Mouse (Mus musculus): ENCODE measurements around the gene Itgav. TPM values are rescaled to one million over a fixed set of nuclear protein-coding genes. Genes with fewer than 3 reads are reported as not detected.

Itgav gene
- total RNA-seq, 4 experiments from 2014 or later = 39.5 to 53.4 (median 47.1) TPM

GRCm38 (mm10) chr2:83744276-83744952, 20.2 kb downstream of the Itgav start:
- DNase-seq (ENCODE audit: low spot score in 2 of 2) = no peak

DNA sequence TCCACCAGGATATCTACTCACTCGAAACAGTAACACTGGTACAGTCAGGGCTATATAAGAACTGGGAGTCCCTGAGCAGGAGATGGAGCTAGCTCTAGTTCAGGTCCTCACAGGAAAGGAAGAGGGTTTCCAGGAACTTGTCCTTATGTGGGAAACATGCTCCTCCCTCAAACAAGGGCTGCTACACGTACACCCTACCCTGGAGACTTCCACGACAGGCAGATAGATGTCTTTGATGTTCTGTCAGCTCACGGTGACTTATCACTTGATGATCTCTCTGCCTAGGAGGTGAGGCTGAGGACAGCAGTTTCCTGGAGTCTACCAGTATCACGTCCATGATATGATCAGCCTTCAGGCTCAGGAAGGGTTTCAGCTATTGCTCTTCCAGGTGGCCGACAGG, 21.1 kb downstream of the Itgav start:
- DNase-seq (ENCODE audit: low spot score in 2 of 2) = no peak

- DNase-seq (ENCODE audit: low spot score in 2 of 2) = no peak
Measured at GRCm38 (mm10) chr2:83748581-83749118, 24.5 kb downstream of the Itgav start.

DNA sequence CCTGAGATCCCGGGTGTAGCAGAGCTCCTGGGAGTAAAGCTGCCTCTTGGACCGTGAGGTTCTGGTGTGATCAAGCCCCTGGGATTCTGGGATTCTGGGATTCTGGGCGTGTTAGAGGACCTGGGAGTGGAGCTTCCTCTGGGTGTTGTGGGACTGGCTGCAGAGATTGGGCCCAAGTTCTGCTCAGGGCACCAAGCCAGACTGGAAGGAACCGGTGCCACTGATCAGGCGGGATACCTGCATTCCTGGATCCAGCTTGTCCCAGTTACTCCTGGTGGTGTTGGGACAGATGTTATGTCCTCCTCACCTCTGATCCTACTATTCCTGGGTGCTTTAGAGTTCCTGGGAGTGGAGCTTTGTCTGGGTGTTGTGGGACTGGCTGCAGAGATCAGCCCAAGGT, 28.8 kb downstream of the Itgav start:
- no peak for DNase-seq (ENCODE audit: low spot score in 2 of 2)

DNA sequence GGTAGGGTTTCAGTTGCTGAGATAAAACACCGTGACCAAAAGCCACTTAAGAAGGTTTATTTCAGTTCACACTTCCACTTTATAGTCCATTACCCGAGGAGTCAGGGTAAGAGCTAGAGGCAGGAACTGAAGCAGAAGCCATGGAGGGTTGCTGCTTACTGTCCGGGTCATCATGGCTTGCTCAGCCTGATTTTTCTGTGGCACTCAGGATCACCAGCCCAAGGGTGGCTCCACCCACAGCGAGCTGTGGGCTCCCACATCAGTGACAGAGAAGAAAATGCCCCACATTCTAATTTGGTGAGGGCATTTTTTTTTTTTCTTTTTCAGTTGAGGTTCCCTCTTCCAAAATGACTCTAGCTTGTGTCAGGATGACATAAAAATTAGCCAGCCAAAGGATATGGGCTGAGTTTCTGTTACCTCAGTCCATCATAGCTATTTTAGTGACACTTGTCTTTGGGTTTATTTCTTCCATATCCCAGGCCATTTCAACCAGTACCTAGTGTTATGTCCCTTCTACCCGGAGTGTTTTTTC, 30.2 kb downstream of the Itgav start:
- DNase-seq (ENCODE audit: low spot score in 2 of 2) = no peak

DNA sequence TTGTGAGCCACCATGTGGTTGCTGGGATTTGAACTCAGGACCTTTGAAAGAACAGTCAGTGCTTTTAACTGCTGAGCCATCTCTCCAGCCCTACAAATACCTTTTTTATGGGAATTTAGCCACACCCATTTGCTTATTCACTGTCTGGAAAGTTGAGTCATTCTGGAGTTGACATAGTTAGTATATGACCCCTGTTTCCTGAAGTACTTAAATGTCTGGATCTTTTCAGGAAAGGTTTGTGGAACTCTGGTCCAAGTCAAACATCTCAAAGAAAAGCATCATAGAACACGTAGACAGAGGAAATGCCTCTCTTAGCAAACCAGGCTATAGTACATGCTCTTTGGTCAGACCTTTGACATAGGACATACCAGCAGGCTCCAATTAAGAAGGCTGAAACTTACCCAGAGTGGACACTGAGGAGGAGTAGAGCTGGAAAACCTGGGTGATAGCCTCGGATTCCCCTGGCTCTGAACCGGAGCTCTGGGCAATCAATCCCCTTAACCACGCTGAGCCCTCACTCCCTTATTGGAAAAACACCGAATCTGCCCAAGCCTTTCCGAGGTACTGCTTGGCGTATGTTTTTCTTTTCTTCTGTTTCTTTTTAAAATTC, 34.5 kb downstream of the Itgav start:
- DNase-seq (ENCODE audit: low spot score in 2 of 2) = no peak

GRCm38 (mm10) chr2:83759216-83759648, 35.0 kb downstream of the Itgav start:
- DNase-seq (ENCODE audit: low spot score in 2 of 2) = no peak

GRCm38 (mm10) chr2:83759667-83760066, 35.5 kb downstream of the Itgav start:
- no peak for DNase-seq (ENCODE audit: low spot score in 2 of 2)

DNA sequence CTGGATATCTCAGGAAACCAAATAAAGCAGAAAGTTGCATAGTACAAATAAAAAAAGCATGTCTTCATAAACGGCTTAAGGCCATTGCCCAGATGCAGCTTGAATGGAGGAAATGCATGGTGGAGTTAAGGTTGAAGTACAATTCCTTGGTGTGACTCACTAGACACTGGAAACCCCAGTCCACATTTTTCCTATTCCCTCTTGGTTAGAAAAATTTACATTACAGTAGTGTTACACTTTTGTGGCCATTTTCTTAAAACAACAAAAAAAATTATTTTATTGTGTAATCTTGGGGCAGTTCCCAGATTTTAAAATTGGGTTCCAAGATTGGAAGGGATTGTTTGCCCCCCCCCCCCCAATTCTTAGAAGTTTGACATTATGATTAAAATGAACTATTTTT, 35.9 kb downstream of the Itgav start:
- no peak for DNase-seq (ENCODE audit: low spot score in 2 of 2)

DNA sequence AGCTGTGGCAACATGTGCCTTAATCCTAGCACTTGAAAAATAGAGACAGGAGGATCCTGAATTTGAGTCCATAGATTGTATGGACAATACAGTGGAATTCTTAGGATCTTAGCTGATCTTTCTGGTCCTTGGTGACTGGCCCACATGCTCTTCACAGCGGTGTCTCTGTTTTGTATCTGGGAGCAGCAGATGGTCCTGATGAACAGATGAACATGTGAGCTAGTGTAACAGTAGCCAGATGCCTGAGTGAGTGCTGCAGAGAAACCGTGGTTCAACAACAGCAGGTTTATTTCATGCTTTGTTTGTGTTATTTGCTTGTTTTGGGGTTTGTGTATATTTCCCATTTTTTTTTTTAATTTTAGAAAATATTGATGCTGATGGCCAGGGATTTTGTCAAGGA, 37.3 kb downstream of the Itgav start:
- DNase-seq (ENCODE audit: low spot score in 2 of 2) = no peak

GRCm38 (mm10) chr2:83762106-83762855, 38.1 kb downstream of the Itgav start:
- DNase-seq (ENCODE audit: low spot score in 2 of 2) = no peak

GRCm38 (mm10) chr2:83766058-83766457, 41.9 kb downstream of the Itgav start:
- no peak for DNase-seq (ENCODE audit: low spot score in 2 of 2)

DNA sequence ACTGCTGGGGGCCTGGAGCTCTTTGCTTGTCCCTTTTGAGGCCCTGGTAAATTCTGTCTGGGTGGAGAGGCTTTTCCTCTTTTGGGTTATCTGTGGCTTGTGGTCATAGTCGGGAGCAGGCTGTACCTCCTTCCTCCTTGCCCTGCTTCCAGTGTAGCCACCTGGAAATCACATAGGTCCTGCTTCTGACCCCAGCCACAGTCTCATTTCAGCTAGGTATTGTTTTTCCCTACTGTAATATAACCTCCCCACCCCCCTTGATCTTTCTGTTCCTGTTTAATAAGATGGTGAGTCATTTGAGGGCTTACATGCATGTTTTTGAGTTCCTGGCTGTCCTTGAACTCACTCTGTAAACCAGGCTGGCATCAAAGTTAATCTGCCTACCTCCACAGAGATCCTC, 42.7 kb downstream of the Itgav start:
- no peak for DNase-seq (ENCODE audit: low spot score in 2 of 2)

DNA sequence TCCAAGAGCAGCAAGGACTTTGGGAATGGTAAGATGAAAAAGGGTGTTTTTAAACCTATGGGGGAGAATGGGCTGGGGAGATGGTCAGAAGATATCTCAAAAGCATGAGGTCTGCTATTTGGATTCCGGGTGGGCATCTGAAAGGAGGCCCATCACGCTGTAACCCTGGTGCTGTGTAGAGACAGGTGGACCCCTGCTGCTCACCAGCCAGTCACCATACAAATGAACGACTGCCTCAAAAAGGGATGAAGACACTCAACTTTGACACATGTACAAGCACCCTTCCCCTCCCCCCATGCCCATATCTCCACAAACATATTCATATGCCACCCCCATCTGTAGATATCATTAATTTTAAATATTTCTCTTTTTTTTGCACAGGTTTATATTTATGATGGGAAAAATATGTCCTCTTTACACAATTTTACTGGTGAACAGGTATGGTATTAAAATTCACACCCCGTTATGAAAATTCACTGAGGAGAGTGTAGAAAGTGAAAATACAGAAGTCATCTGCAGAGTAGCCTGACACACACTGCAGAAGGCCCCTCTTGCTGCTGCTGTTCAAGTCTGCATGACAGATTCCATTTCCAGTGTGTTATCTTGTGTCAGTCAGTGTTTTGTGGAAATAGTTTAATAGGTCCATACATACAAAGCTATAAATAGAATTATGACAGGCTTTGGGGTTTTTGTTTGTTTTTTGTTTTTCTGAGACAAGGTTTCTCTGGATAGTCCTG, 44.3 kb downstream of the Itgav start:
- no peak for DNase-seq (ENCODE audit: low spot score in 2 of 2)

- peak; percentile 18 to 20 for DNase-seq (ENCODE audit: low spot score in 2 of 2)
Measured at GRCm38 (mm10) chr2:83771155-83771812, 47.1 kb downstream of the Itgav start.

DNA sequence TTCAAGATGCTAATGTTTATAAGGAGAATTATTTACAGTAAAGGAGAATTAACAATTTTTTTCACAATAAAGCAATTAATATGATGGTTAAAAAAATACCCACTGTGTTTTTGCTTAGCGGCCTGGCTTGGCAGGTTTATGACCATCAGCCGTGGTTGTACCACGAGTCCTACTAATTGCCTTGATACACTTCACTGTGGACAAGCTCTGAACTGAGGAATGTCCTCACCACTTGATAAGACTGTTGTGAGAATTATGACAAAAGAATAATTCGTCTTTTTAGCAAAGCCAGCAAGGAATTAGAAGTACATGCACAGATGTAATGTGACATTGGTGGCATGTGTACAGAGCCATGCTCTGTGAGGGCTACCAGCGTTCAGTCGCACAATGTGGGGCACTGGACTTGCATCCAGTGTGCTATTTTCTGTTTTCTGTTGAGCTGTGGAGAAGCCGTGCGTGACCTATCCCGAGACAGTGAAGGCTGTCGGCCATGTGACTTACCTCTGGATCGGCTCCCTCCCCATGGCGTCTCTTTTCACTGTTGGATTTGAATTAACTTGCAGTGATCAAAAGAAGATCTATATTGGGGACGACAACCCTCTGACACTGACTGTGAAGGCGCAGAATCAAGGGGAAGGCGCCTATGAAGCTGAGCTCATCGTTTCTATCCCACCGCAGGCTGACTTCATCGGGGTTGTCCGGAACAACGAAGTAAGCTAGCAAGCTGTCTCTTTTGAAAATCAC, 67.3 kb downstream of the Itgav start:
- DNase-seq (ENCODE audit: low spot score in 2 of 2) = no peak

- DNase-seq (ENCODE audit: low spot score in 2 of 2) = no peak
Measured at GRCm38 (mm10) chr2:83792102-83792501, 67.9 kb downstream of the Itgav start.

GRCm38 (mm10) chr2:83795766-83796165, 71.6 kb downstream of the Itgav start:
- no peak for DNase-seq (ENCODE audit: low spot score in 2 of 2)

- DNase-seq (ENCODE audit: low spot score in 2 of 2) = no peak
Measured at GRCm38 (mm10) chr2:83797902-83798497, 73.8 kb downstream of the Itgav start.
